Mouse (Mus musculus) limb, embryonic 14.5 days (tissue): Measurements from ENCODE around the gene Otulin. TPM values are rescaled to one million over a fixed set of nuclear protein-coding genes. Genes with fewer than 3 reads are reported as not detected.

Experiments used
- ATAC-seq: fragments of 200-750 bp; cut with Nextera tagmentation; 2 replicates; pipeline ENCODE4 v1.8.0; 2017; ENCODE audit warnings: low read depth, moderate number of reproducible peaks, moderate TSS enrichment; ENCODE audit not compliant: low FRiP score
- DNase-seq: peaks from one replicate; pipeline ENCODE4 v3.0.0-alpha.2; 2015; ENCODE audit warnings: low spot score
- H3K27ac ChIP-seq: fragments of 300-500 bp; sonication (generic); replicated peaks from 2 replicates; pipeline ENCODE4 v1.5.1; 2014; ENCODE audit warnings: low read depth, mild to moderate bottlenecking, low read length, moderate library complexity, mixed read lengths
- H3K27me3 ChIP-seq: fragments of 300-500 bp; sonication (generic); 2 replicates; pipeline ENCODE4 v1.6.1; 2014; ENCODE audit warnings: low read length, mixed read lengths; ENCODE audit not compliant: control insufficient read depth, insufficient read depth
- H3K36me3 ChIP-seq: fragments of 300-500 bp; sonication (generic); 2 replicates; pipeline ENCODE4 v1.6.1; 2014; ENCODE audit warnings: mild to moderate bottlenecking, low read length, moderate library complexity, mixed read lengths; ENCODE audit not compliant: control insufficient read depth, insufficient read depth
- H3K4me1 ChIP-seq: fragments of 300-500 bp; sonication (generic); 2 replicates; pipeline ENCODE4 v1.6.1; 2014; ENCODE audit warnings: antibody characterized with exemption, low read length, mixed read lengths; ENCODE audit not compliant: control insufficient read depth, insufficient read depth
- H3K4me2 ChIP-seq: fragments of 300-500 bp; sonication (generic); replicated peaks from 2 replicates; pipeline ENCODE4 v1.6.1; 2014; ENCODE audit warnings: low read depth, mild to moderate bottlenecking, low read length, moderate library complexity; ENCODE audit not compliant: severe bottlenecking
- H3K4me3 ChIP-seq: fragments of 300-500 bp; sonication (generic); replicated peaks from 2 replicates; pipeline ENCODE4 v1.5.1; 2014; ENCODE audit warnings: low read length
- H3K9ac ChIP-seq: fragments of 300-500 bp; sonication (generic); 2 replicates; pipeline ENCODE4 v1.6.1; 2014; ENCODE audit warnings: mild to moderate bottlenecking, low read depth, low read length, moderate library complexity; ENCODE audit not compliant: severe bottlenecking
- H3K9me3 ChIP-seq: fragments of 300-500 bp; sonication (generic); 2 replicates; pipeline ENCODE4 v1.6.1; 2016; ENCODE audit warnings: low read length; ENCODE audit not compliant: control insufficient read depth
- POLR2A ChIP-seq: fragments of 200-500 bp; IDR thresholded peaks from 2 replicates; pipeline ENCODE4 v1.8.0; 2012; ENCODE audit warnings: inconsistent platforms, mild to moderate bottlenecking, moderate library complexity, borderline replicate concordance; ENCODE audit not compliant: insufficient read depth, insufficient read length; ENCODE audit errors: extremely low read depth
- WGBS: fragments of 180-500 bp; shearing (Covaris S2); extraction: QIAGEN DNeasy Blood & Tissue Kit; methylation state at CpG from one replicate; pipeline ENCODE4 v1.1.7; 2014; 5-methylcytosine and 5-hydroxymethylcytosine counted together
- polyA plus RNA-seq, 2 experiments: library from polyadenylated mRNA; depleted of rRNA in 1 of 2; stranded (reverse) in 1 of 2; unstranded in 1 of 2; fragments of >200 nt; fragmentation: Nextera tagmentation in 1 of 2; extraction: Ambion mirVana in 1 of 2; gene quantifications; 2 replicates each; pipeline versions ENCODE4 v1.2.1 to v1.2.3; 2012 to 2014

Gene Otulin
- polyA plus RNA-seq, 2 experiments, result 25.7 to 43.0 TPM

DNA sequence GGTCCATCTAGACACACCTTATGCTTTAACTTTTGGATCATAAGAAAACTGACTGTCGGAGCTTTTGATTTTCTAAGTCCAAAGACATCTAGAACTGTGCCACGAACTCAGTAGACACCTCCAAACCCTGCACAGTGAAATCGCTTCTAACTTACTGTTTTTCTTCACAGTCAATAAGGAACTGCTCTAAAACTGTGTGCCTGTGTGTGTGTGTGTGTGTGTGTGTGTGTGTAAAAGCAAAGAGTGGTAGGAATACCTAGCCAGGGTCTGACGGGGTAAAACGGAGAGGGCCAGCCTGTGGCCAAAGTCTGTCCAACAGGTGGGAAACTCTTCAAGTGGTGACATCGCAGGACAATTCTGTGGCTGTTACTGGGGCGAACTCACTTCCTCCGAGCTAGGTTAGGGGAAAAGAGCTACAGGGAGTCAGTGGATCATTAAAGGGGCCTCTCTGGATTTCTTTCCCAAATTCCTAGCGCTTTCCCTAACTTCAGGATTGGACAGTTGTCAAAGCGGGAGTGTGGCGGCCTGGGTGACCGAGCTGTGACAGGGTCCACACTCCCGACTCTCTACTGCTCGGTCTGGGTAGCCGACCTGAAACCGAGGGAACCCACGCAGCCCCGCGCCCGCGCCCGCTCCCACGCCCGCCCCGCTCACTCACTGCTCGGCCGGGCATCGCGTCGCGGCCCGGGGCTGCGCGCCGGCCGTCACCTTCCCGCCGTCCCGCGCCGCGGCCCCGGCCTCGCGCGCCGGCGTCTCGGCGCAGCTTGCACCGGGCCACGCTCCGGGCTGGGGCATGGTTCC is 493 bp downstream of the Otulin start:
- ATAC-seq (peak; percentile 66), DNase-seq (peak; percentile 6)
- peak overlapping the region; percentile 86 for H3K4me2 ChIP-seq
- H3K9ac ChIP-seq, result peak overlapping the region; percentile 81
- no peak for TF ChIP-seq POLR2A
- H3K36me3 ChIP-seq, result peaks cover 13% of the 10 kb centered on the region; the same call in 1 of the 2 replicates
- peaks cover 14% of the 10 kb centered on the region for H3K4me1 ChIP-seq
- H3K4me3 ChIP-seq, result peak overlapping the region; percentile 78
- no peaks in the 10 kb centered on the region for H3K27me3 ChIP-seq
- no peaks in the 10 kb centered on the region for H3K9me3 ChIP-seq
- peak overlapping the region; percentile 52 for H3K27ac ChIP-seq
- 3% methylated on average over 37 of the region's 53 CpGs for WGBS

- Histone ChIP-seq H3K4me3 (peak overlapping the region; percentile 78; the same call in 1 of the 2 replicates), H3K27me3 (no peaks in the 10 kb centered on the region), H3K4me2 (peak overlapping the region; percentile 86), H3K9me3 (no peaks in the 10 kb centered on the region), H3K9ac (0 out of 2 replicates have a peak overlapping the region, but pooled peaks have one; percentile 81), H3K4me1 (peaks cover 14% of the 10 kb centered on the region), H3K36me3 (peaks cover 13% of the 10 kb centered on the region; the same call in 1 of the 2 replicates), H3K27ac (no peak overlapping the region)
- no peak for ATAC-seq
- DNase-seq, result no peak
- 83% methylated on average over 4 of the region's 4 CpGs for WGBS
- no peak for TF ChIP-seq POLR2A
Observed at GRCm38 (mm10) chr15:27629046-27629445, 1.4 kb downstream of the Otulin start.

DNA sequence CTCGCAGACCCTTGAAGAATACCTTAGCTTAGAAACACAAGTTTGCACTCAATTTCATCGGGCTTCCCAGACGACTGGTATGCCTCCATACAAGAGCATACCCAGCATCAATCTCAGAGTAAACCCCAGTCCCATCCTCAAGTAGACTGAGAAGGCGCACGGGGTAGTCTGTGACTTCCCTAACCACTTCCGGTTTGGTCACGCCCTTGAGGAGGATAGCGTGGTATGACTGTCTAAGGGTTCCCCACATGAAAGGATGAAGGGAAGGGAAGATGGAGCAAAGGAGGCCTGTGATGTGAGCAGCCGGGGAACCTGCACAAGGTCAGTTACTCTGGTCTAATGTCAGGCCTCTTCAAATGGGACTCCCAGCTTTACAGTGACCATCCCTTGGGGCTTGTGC is 2.7 kb downstream of the Otulin start:
- WGBS, result 93% methylated on average over 9 of the region's 9 CpGs
- H3K4me1 ChIP-seq, result peaks cover 14% of the 10 kb centered on the region
- no peak overlapping the region for H3K4me3 ChIP-seq
- no peak overlapping the region for H3K27ac ChIP-seq
- H3K27me3 ChIP-seq, result no peaks in the 10 kb centered on the region
- ATAC-seq (no peak), DNase-seq (no peak)
- TF ChIP-seq POLR2A, result no peak
- H3K9ac ChIP-seq, result no peak overlapping the region
- H3K9me3 ChIP-seq, result no peaks in the 10 kb centered on the region
- no peak overlapping the region for H3K4me2 ChIP-seq
- H3K36me3 ChIP-seq, result peaks cover 20% of the 10 kb centered on the region; the same call in 1 of the 2 replicates

- ATAC-seq, result no peak
- WGBS, result 94% methylated on average over 1 of the region's 1 CpGs
- Histone ChIP-seq H3K4me3 (no peak overlapping the region), H3K36me3 (peaks cover 29% of the 10 kb centered on the region; the same call in 1 of the 2 replicates), H3K27me3 (no peaks in the 10 kb centered on the region), H3K4me2 (no peak overlapping the region), H3K9ac (no peak overlapping the region), H3K27ac (no peak overlapping the region), H3K9me3 (no peaks in the 10 kb centered on the region), H3K4me1 (peaks cover 14% of the 10 kb centered on the region)
- DNase-seq, result no peak
- no peak for TF ChIP-seq POLR2A
Observed at GRCm38 (mm10) chr15:27626314-27626713, 4.2 kb downstream of the Otulin start.

GRCm38 (mm10) chr15:27625890-27626255 is 4.6 kb downstream of the Otulin start:
- no peak for DNase-seq
- H3K4me1 ChIP-seq, result peaks cover 14% of the 10 kb centered on the region
- no peak overlapping the region for H3K4me3 ChIP-seq
- H3K4me2 ChIP-seq, result no peak overlapping the region
- H3K9ac ChIP-seq, result no peak overlapping the region
- 92% methylated on average over 10 of the region's 10 CpGs for WGBS
- no peaks in the 10 kb centered on the region for H3K27me3 ChIP-seq
- H3K36me3 ChIP-seq, result peaks cover 31% of the 10 kb centered on the region; the same call in 1 of the 2 replicates
- H3K27ac ChIP-seq, result no peak overlapping the region
- no peaks in the 10 kb centered on the region for H3K9me3 ChIP-seq
- no peak for ATAC-seq
- TF ChIP-seq POLR2A, result no peak
